21 mouse cellular contexts compared by ENCODE assay signal in genomic region chr1:164368152-164368551, GRCm38 (mm10).
A peak's percentile ranks its signal among the peaks of the same experiment; 100 is the strongest.
DNase-seq lines count a peak whose midpoint lies in the region; ATAC-seq and TF ChIP-seq lines count a peak whose summit lies in the region.
"Had no signal": no experiment of that assay in that cellular context is flagged by ENCODE, and none has a peak within 500 bp of the region (broad histone marks: within the 10 kb centered on the region; RNA-seq: fewer than 3 reads in every experiment).

No protein-coding gene starts in this region.

- peak overlapping the region; percentile 19 to 47; a peak in 2 of 4 replicates for H3K27ac ChIP-seq in heart, embryonic 14.5 days (replicated peaks in 1 of 2; ENCODE audit: control insufficient read depth in 1 of 2, insufficient read depth in 1 of 2, low read depth in 2 of 2, low read length in 2 of 2)
- H3K27ac ChIP-seq in heart, embryonic 16.5 days (ENCODE audit: low read length) = peak overlapping the region; percentile 59
- H3K27ac ChIP-seq in heart, adult 2 months = no peak overlapping the region
- H3K27ac ChIP-seq: embryonic facial prominence, embryonic 13.5 days; embryonic facial prominence, embryonic 15.5 days; forebrain, embryonic 10.5 days; forebrain, embryonic 12.5 days had no signal

- TF ChIP-seq CTCF in heart, adult 2 months (IDR thresholded peaks at IDR 0.05) = no peak

- no peak for TF ChIP-seq EP300 in heart, adult 2 months (IDR thresholded peaks at IDR 0.05; ENCODE audit: insufficient read depth, low read depth, low read length)

- peaks cover 0 to 13% of the 10 kb centered on the region in 2 experiments; a peak in 3 of 4 replicates for H3K4me1 ChIP-seq in heart, embryonic 14.5 days (ENCODE audit: control insufficient read depth in 2 of 2, insufficient read depth in 2 of 2, low read length in 2 of 2)
- H3K4me1 ChIP-seq in heart, embryonic 16.5 days (ENCODE audit: control insufficient read depth, insufficient read depth, low read length) = 0 out of 2 replicates have a peak, but pooled peaks cover 5% of the 10 kb centered on the region
- H3K4me1 ChIP-seq in heart, adult 2 months (ENCODE audit: control insufficient read depth, insufficient read depth, low read length) = no peaks in the 10 kb centered on the region
- H3K4me1 ChIP-seq: embryonic facial prominence, embryonic 13.5 days; embryonic facial prominence, embryonic 15.5 days; forebrain, embryonic 10.5 days; forebrain, embryonic 12.5 days had no signal

- no peaks in the 10 kb centered on the region for H3K9me3 ChIP-seq in heart, embryonic 14.5 days (ENCODE audit: control insufficient read depth, low read length)
- H3K9me3 ChIP-seq in heart, embryonic 16.5 days (replicated peaks; ENCODE audit: control insufficient read depth, low read length) = peaks cover 4% of the 10 kb centered on the region
- H3K9me3 ChIP-seq: embryonic facial prominence, embryonic 13.5 days; embryonic facial prominence, embryonic 15.5 days; forebrain, embryonic 10.5 days; forebrain, embryonic 12.5 days had no signal

- no peak overlapping the region for H3K4me2 ChIP-seq in heart, embryonic 14.5 days (ENCODE audit: low read length)
- H3K4me2 ChIP-seq in heart, embryonic 16.5 days (ENCODE audit: low read depth, low read length) = no peak overlapping the region
- H3K4me2 ChIP-seq: embryonic facial prominence, embryonic 13.5 days; embryonic facial prominence, embryonic 15.5 days; forebrain, embryonic 12.5 days had no signal

- WGBS in heart, embryonic 14.5 days = 40% methylated on average over 4 of the region's 4 CpGs
- 42% methylated on average over 4 of the region's 4 CpGs for WGBS in heart, embryonic 16.5 days
- WGBS in heart, adult 2 months = 70% methylated on average over 4 of the region's 4 CpGs

- intact Hi-C loops in heart, adult 2 months (cut with DNase I) = loop anchor here (5.0 to 10.0 kb wide), 2 partner anchors 89 to 397 kb away; partner anchors contain the start of gene Atp1b1

- H3K4me3 ChIP-seq in heart, embryonic 14.5 days (ENCODE audit: control insufficient read depth in 1 of 2, insufficient read depth in 1 of 2, low read depth in 1 of 2, low read length in 2 of 2) = no peak overlapping the region
- H3K4me3 ChIP-seq in heart, embryonic 16.5 days (ENCODE audit: low read length) = no peak overlapping the region
- no peak overlapping the region for H3K4me3 ChIP-seq in heart, adult 2 months
- H3K4me3 ChIP-seq: embryonic facial prominence, embryonic 13.5 days; embryonic facial prominence, embryonic 15.5 days; erythroblast, embryonic 14.5 days; forebrain, embryonic 10.5 days; forebrain, embryonic 12.5 days had no signal

- peak; percentile 54; the same call in 1 of the 2 replicates for ATAC-seq in heart, embryonic 14.5 days (ENCODE audit: insufficient number of reproducible peaks, insufficient read depth, low FRiP score, low read depth)
- ATAC-seq in heart, embryonic 16.5 days (replicated peaks; ENCODE audit: extremely low read depth, insufficient read depth, low FRiP score) = peak; percentile 82
- ATAC-seq: forebrain, embryonic 14.5 days; forebrain, embryonic 16.5 days had no signal

- TF ChIP-seq POLR2A in heart, adult 2 months (IDR thresholded peaks at IDR 0.05; ENCODE audit: insufficient read depth, low read depth, low read length) = no peak

- H3K9ac ChIP-seq in heart, embryonic 14.5 days (ENCODE audit: low read length) = no peak overlapping the region
- H3K9ac ChIP-seq in heart, embryonic 16.5 days (ENCODE audit: low read length) = no peak overlapping the region
- no peak overlapping the region for H3K9ac ChIP-seq in heart, adult 2 months (ENCODE audit: low read depth, low read length)
- H3K9ac ChIP-seq: embryonic facial prominence, embryonic 13.5 days; embryonic facial prominence, embryonic 15.5 days; forebrain, embryonic 12.5 days had no signal

- DNase-seq in heart, adult 18-20 months = no peak
- no peak for DNase-seq in heart, adult 2 months
- DNase-seq: adrenal gland, adult 2 months; adrenal gland, postnatal 10 days; adrenal gland, postnatal 25 days; cerebellum, adult 11 months; cerebellum, adult 18-20 months; cerebellum, adult 8-10 months; cerebellum, adult 9-11 months; cerebellum, postnatal 14 days; cerebellum, postnatal 36 days; embryo, embryonic 11 days had no signal

- H3K27me3 ChIP-seq in heart, embryonic 14.5 days (ENCODE audit: control insufficient read depth, insufficient read depth, low read length) = no peaks in the 10 kb centered on the region
- no peaks in the 10 kb centered on the region for H3K27me3 ChIP-seq in heart, embryonic 16.5 days (ENCODE audit: control insufficient read depth, insufficient read depth, low read length)
- H3K27me3 ChIP-seq in heart, adult 2 months (ENCODE audit: control insufficient read depth, insufficient read depth, low read length) = no peaks in the 10 kb centered on the region
- H3K27me3 ChIP-seq: embryonic facial prominence, embryonic 13.5 days; embryonic facial prominence, embryonic 15.5 days; forebrain, embryonic 12.5 days had no signal

- no peaks in the 10 kb centered on the region for H3K36me3 ChIP-seq in heart, embryonic 14.5 days (ENCODE audit: control insufficient read depth, insufficient read depth, low read length)
- H3K36me3 ChIP-seq in heart, embryonic 16.5 days (ENCODE audit: control insufficient read depth, insufficient read depth) = no peaks in the 10 kb centered on the region; the same call in 1 of the 2 replicates
- H3K36me3 ChIP-seq in heart, adult 2 months (ENCODE audit: control insufficient read depth, insufficient read depth, low read length) = no peaks in the 10 kb centered on the region
- H3K36me3 ChIP-seq: embryonic facial prominence, embryonic 15.5 days had no signal

- no peaks in the 10 kb centered on the region for H3K79me2 ChIP-seq in heart, adult 2 months (replicated peaks; ENCODE audit: control insufficient read depth, insufficient read depth, low read length)
